Mouse (Mus musculus) lung, embryonic 14.5 days (tissue): ENCODE results near the gene Eif4a2. TPM values are rescaled to one million over a fixed set of nuclear protein-coding genes. Genes with fewer than 3 reads are reported as not detected.

Experiments
- ATAC-seq: fragments of 200-750 bp; cut with Nextera tagmentation; 2 replicates; pipeline ENCODE4 v1.8.0; 2017; ENCODE audit warnings: mild to moderate bottlenecking, moderate TSS enrichment, moderate library complexity; ENCODE audit not compliant: insufficient read depth
- DNase-seq: peaks from one replicate; pipeline ENCODE4 v3.0.0-alpha.2; 2015
- H3K27ac ChIP-seq: fragments of 300-500 bp; sonication (generic); 2 replicates; pipeline ENCODE4 v1.5.1; 2014; ENCODE audit warnings: low read depth, mild to moderate bottlenecking, moderate library complexity
- H3K27me3 ChIP-seq: fragments of 300-500 bp; sonication (generic); 2 replicates; pipeline ENCODE4 v1.6.1; 2014; ENCODE audit warnings: low read length, control low read depth; ENCODE audit not compliant: insufficient read depth
- H3K36me3 ChIP-seq: fragments of 300-500 bp; sonication (generic); 2 replicates; pipeline ENCODE4 v1.6.1; 2014; ENCODE audit warnings: control low read depth; ENCODE audit not compliant: insufficient read depth
- H3K4me1 ChIP-seq: fragments of 300-500 bp; sonication (generic); 2 replicates; pipeline ENCODE4 v1.6.1; 2014; ENCODE audit warnings: antibody characterized with exemption, control low read depth; ENCODE audit not compliant: insufficient read depth
- H3K4me2 ChIP-seq: fragments of 300-500 bp; sonication (generic); 2 replicates; pipeline ENCODE4 v1.6.1; 2014; ENCODE audit warnings: mild to moderate bottlenecking
- H3K4me3 ChIP-seq: fragments of 300-500 bp; sonication (generic); 2 replicates; pipeline ENCODE4 v1.5.1; 2014; ENCODE audit warnings: low read depth, low read length
- H3K9ac ChIP-seq: fragments of 300-500 bp; sonication (generic); 2 replicates; pipeline ENCODE4 v1.6.1; 2014
- H3K9me3 ChIP-seq: fragments of 300-500 bp; sonication (generic); 2 replicates; pipeline ENCODE4 v1.6.1; 2016; ENCODE audit warnings: low read depth, low read length, control low read depth
- CTCF ChIP-seq: IDR thresholded peaks from 2 replicates; pipeline ENCODE4 v1.5.1; 2016; ENCODE audit warnings: antibody characterized with exemption, low read depth
- WGBS: fragments of 180-500 bp; shearing (Covaris S2); extraction: QIAGEN DNeasy Blood & Tissue Kit; methylation state at CpG from one replicate; pipeline ENCODE4 v1.1.7; 2014; 5-methylcytosine and 5-hydroxymethylcytosine counted together
- polyA plus RNA-seq: library from polyadenylated mRNA; unstranded; fragments of >200 nt; fragmentation: Nextera tagmentation; extraction: Ambion mirVana; gene quantifications from 2 replicates; pipeline ENCODE4 v1.2.1, GENCODE M21; 2014

Gene Eif4a2
- polyA plus RNA-seq, 1 experiment from 2014 or later: 194 TPM

- 53% methylated on average over 5 of the region's 5 CpGs for WGBS
- peaks cover under 1% of the 10 kb centered on the region; the same call in 1 of the 2 replicates for H3K4me1 ChIP-seq
- no peaks in the 10 kb centered on the region for H3K9me3 ChIP-seq
- no peak overlapping the region for H3K27ac ChIP-seq
- TF ChIP-seq CTCF: no peak
- DNase-seq (peak; percentile 49), ATAC-seq (peak; percentile 52; the same call in 1 of the 2 replicates)
- H3K4me2 ChIP-seq: no peak overlapping the region
- H3K36me3 ChIP-seq: peaks cover 79% of the 10 kb centered on the region
- no peak overlapping the region for H3K9ac ChIP-seq
- no peak overlapping the region for H3K4me3 ChIP-seq
- H3K27me3 ChIP-seq: no peaks in the 10 kb centered on the region
These were observed 7.3 kb downstream of the Eif4a2 start for GRCm38 (mm10) chr16:23114339-23115171.

- DNase-seq (no peak), ATAC-seq (no peak)
- Histone ChIP-seq H3K27me3 (no peaks in the 10 kb centered on the region), H3K36me3 (peaks cover 78% of the 10 kb centered on the region), H3K4me3 (no peak overlapping the region), H3K9ac (no peak overlapping the region), H3K4me1 (no peaks in the 10 kb centered on the region), H3K27ac (no peak overlapping the region), H3K9me3 (no peaks in the 10 kb centered on the region), H3K4me2 (no peak overlapping the region)
- WGBS: 76% methylated on average over 3 of the region's 3 CpGs
- TF ChIP-seq CTCF: no peak
These were observed 8.2 kb downstream of the Eif4a2 start for GRCm38 (mm10) chr16:23115486-23115885.

GRCm38 (mm10) chr16:23117173-23117572, 9.9 kb downstream of the Eif4a2 start:
- WGBS: 42% methylated on average over 4 of the region's 4 CpGs
- H3K4me3 ChIP-seq: no peak overlapping the region
- no peaks in the 10 kb centered on the region for H3K9me3 ChIP-seq
- no peak overlapping the region for H3K9ac ChIP-seq
- H3K4me2 ChIP-seq: no peak overlapping the region
- DNase-seq: no peak
- H3K4me1 ChIP-seq: no peaks in the 10 kb centered on the region
- no peaks in the 10 kb centered on the region for H3K27me3 ChIP-seq
- no peak for ATAC-seq
- H3K27ac ChIP-seq: no peak overlapping the region
- H3K36me3 ChIP-seq: peaks cover 76% of the 10 kb centered on the region
- no peak for TF ChIP-seq CTCF

- no peak for TF ChIP-seq CTCF
- DNase-seq: no peak
- H3K27me3 ChIP-seq: no peaks in the 10 kb centered on the region
- 90% methylated on average over 3 of the region's 3 CpGs for WGBS
- H3K9me3 ChIP-seq: no peaks in the 10 kb centered on the region
- H3K4me1 ChIP-seq: no peaks in the 10 kb centered on the region
- no peak overlapping the region for H3K27ac ChIP-seq
- no peak for ATAC-seq
- no peak overlapping the region for H3K4me3 ChIP-seq
- H3K4me2 ChIP-seq: no peak overlapping the region
- H3K9ac ChIP-seq: no peak overlapping the region
- peaks cover 58% of the 10 kb centered on the region for H3K36me3 ChIP-seq
These were observed 15.2 kb downstream of the Eif4a2 start for GRCm38 (mm10) chr16:23122446-23122845.

- no peak for DNase-seq
- H3K4me2 ChIP-seq: no peak overlapping the region
- H3K27ac ChIP-seq: no peak overlapping the region
- no peaks in the 10 kb centered on the region for H3K9me3 ChIP-seq
- no peak; the same call in 1 of the 2 replicates for TF ChIP-seq CTCF
- WGBS: 90% methylated on average over 4 of the region's 4 CpGs
- H3K4me3 ChIP-seq: no peak overlapping the region
- ATAC-seq: no peak
- H3K4me1 ChIP-seq: no peaks in the 10 kb centered on the region
- no peak overlapping the region for H3K9ac ChIP-seq
- no peaks in the 10 kb centered on the region for H3K27me3 ChIP-seq
- peaks cover 56% of the 10 kb centered on the region for H3K36me3 ChIP-seq
These were observed 15.9 kb downstream of the Eif4a2 start for GRCm38 (mm10) chr16:23123104-23123503.

GRCm38 (mm10) chr16:23124398-23124797, 17.2 kb downstream of the Eif4a2 start:
- H3K27me3 ChIP-seq: no peaks in the 10 kb centered on the region
- no peak overlapping the region for H3K9ac ChIP-seq
- peaks cover 48% of the 10 kb centered on the region for H3K36me3 ChIP-seq
- H3K4me2 ChIP-seq: no peak overlapping the region
- H3K4me1 ChIP-seq: no peaks in the 10 kb centered on the region
- 76% methylated on average over 4 of the region's 4 CpGs for WGBS
- TF ChIP-seq CTCF: no peak
- ATAC-seq (no peak), DNase-seq (no peak)
- H3K9me3 ChIP-seq: no peaks in the 10 kb centered on the region
- H3K27ac ChIP-seq: no peak overlapping the region
- H3K4me3 ChIP-seq: no peak overlapping the region

GRCm38 (mm10) chr16:23127311-23127672, 20.0 kb downstream of the Eif4a2 start:
- ATAC-seq (no peak), DNase-seq (no peak)
- Histone ChIP-seq H3K4me3 (peak overlapping the region; percentile 79), H3K36me3 (peaks cover 22% of the 10 kb centered on the region), H3K4me1 (no peaks in the 10 kb centered on the region), H3K9ac (peak overlapping the region; percentile 91), H3K4me2 (peak overlapping the region; percentile 89), H3K9me3 (no peaks in the 10 kb centered on the region), H3K27me3 (no peaks in the 10 kb centered on the region), H3K27ac (peak overlapping the region; percentile 99)
- WGBS: 0% methylated on average over 4 of the region's 4 CpGs
- no peak for TF ChIP-seq CTCF
